Mouse (Mus musculus) midbrain, embryonic 10.5 days (tissue): Measurements from ENCODE around the gene Tesc. TPM values are rescaled to one million over a fixed set of nuclear protein-coding genes. Genes with fewer than 3 reads are reported as not detected.

Experiments
- DNase-seq: peaks from one replicate; pipeline ENCODE4 v3.0.0-alpha.2; 2017; ENCODE audit warnings: low spot score
- H3K27ac ChIP-seq: fragments of 300-500 bp; sonication (generic); replicated peaks from 2 replicates; pipeline ENCODE4 v1.5.1; 2016; ENCODE audit warnings: mild to moderate bottlenecking
- H3K27me3 ChIP-seq: fragments of 300-500 bp; sonication (generic); 2 replicates; pipeline ENCODE4 v1.6.1; 2016; ENCODE audit warnings: low read depth, mild to moderate bottlenecking; ENCODE audit not compliant: poor library complexity, severe bottlenecking
- H3K36me3 ChIP-seq: fragments of 300-500 bp; sonication (generic); 2 replicates; pipeline ENCODE4 v1.6.1; 2016; ENCODE audit warnings: mild to moderate bottlenecking, moderate library complexity
- H3K4me1 ChIP-seq: fragments of 300-500 bp; sonication (generic); 2 replicates; pipeline ENCODE4 v1.6.1; 2016
- H3K4me3 ChIP-seq: fragments of 300-500 bp; sonication (generic); 2 replicates; pipeline ENCODE4 v1.5.1; 2016; ENCODE audit warnings: mild to moderate bottlenecking, moderate library complexity
- H3K9me3 ChIP-seq: fragments of 300-500 bp; sonication (generic); replicated peaks from 2 replicates; pipeline ENCODE4 v1.6.1; 2016; ENCODE audit warnings: mild to moderate bottlenecking
- WGBS: fragments of 180-500 bp; shearing (Covaris S2); methylation state at CpG from one replicate; pipeline ENCODE4 v1.1.7; 2016; 5-methylcytosine and 5-hydroxymethylcytosine counted together
- polyA plus RNA-seq: library from polyadenylated mRNA; unstranded; fragments of >200 nt; fragmentation: Nextera tagmentation; extraction: Ambion mirVana; gene quantifications from 2 replicates; pipeline ENCODE4 v1.2.1, GENCODE M21; 2016

The Tesc gene
- polyA plus RNA-seq, 1 experiment from 2014 or later = 0.90 TPM

DNA sequence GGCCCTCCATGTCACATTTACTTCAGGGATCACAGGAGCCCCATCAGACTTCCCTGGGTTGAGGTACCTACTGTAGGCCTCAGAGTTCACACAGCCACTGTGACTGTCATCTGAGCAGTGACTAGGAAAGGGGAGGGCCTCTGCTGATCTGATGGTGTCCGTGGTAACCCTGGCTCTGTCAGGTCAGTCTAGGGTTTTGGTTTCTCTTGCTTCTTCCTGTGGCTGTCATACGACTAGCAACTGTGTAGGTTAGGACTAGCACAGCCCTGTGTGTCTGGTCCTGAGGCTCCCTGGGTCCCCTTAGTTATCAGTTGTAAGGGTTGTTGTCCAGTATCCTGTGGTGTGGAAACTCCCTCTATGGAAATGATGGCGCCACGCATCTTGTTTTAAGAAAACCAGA, 23.2 kb downstream of the Tesc start:
- Histone ChIP-seq H3K27me3 (no peaks in the 10 kb centered on the region), H3K36me3 (no peaks in the 10 kb centered on the region), H3K4me1 (no peaks in the 10 kb centered on the region), H3K27ac (no peak overlapping the region), H3K4me3 (no peak overlapping the region), H3K9me3 (no peaks in the 10 kb centered on the region)
- DNase-seq = no peak
- 88% methylated on average over 4 of the region's 4 CpGs for WGBS

GRCm38 (mm10) chr5:118051981-118052662, 24.6 kb downstream of the Tesc start:
- H3K27me3 ChIP-seq = no peaks in the 10 kb centered on the region
- no peak overlapping the region for H3K27ac ChIP-seq
- no peak overlapping the region for H3K4me3 ChIP-seq
- H3K9me3 ChIP-seq = no peaks in the 10 kb centered on the region
- DNase-seq = no peak
- 90% methylated on average over 8 of the region's 8 CpGs for WGBS
- peaks cover 8% of the 10 kb centered on the region for H3K4me1 ChIP-seq
- H3K36me3 ChIP-seq = no peaks in the 10 kb centered on the region

DNA sequence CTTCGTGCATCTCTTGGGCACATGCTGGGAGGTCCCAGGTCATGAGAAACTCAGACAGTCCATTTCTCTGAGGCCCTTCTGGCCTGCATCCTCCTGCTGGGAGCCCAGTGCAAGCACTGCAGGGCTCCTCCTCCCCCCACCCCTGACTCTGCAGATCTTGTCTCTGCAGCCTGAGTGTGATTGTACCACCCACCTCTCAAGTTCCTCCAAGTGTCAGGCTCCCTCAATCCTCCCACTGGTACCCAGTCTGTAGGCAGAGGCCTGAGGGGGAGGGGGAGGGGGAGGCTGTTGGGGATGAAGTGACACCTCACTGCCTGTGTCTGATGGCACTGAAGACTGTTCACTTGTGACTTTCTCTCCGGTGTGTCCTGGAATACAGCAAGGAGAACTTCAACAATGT, 25.7 kb downstream of the Tesc start:
- H3K27ac ChIP-seq = no peak overlapping the region
- H3K9me3 ChIP-seq = no peaks in the 10 kb centered on the region
- no peak for DNase-seq
- H3K36me3 ChIP-seq = no peaks in the 10 kb centered on the region
- H3K27me3 ChIP-seq = no peaks in the 10 kb centered on the region
- H3K4me1 ChIP-seq = peaks cover 16% of the 10 kb centered on the region
- H3K4me3 ChIP-seq = no peak overlapping the region
- 91% methylated on average over 2 of the region's 2 CpGs for WGBS

- DNase-seq = no peak
- H3K36me3 ChIP-seq = 0 out of 2 replicates have a peak, but pooled peaks cover 4% of the 10 kb centered on the region
- H3K4me3 ChIP-seq = no peak overlapping the region
- peaks cover 25% of the 10 kb centered on the region for H3K4me1 ChIP-seq
- H3K27me3 ChIP-seq = no peaks in the 10 kb centered on the region
- WGBS = 72% methylated on average over 8 of the region's 8 CpGs
- H3K9me3 ChIP-seq = no peaks in the 10 kb centered on the region
- H3K27ac ChIP-seq = no peak overlapping the region
These were observed 30.1 kb downstream of the Tesc start for GRCm38 (mm10) chr5:118057508-118058111.

DNA sequence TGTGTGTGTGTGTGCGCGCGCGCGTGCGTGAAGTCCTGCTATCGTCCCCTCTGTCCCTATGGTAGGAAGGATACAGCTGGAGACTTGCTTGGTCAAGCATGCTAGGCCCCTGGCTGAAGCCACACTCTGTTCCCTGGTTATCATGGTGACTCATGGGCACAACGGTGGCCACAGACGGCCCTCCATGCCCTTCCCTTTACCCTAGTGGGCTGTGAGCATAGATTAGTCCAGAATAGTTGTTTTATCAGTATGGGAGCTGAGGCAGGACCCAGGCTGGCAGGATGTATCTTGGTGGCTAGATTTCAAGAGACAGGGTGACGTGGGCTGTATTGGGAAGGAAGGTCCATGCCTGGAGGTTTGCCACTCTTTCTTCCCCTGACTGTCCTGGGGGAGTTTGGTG, 31.3 kb downstream of the Tesc start:
- Histone ChIP-seq H3K27me3 (no peaks in the 10 kb centered on the region), H3K4me3 (no peak overlapping the region), H3K27ac (no peak overlapping the region), H3K4me1 (peaks cover 35% of the 10 kb centered on the region), H3K36me3 (0 out of 2 replicates have a peak, but pooled peaks cover 4% of the 10 kb centered on the region), H3K9me3 (no peaks in the 10 kb centered on the region)
- 91% methylated on average over 10 of the region's 10 CpGs for WGBS
- no peak for DNase-seq

- 89% methylated on average over 9 of the region's 9 CpGs for WGBS
- Histone ChIP-seq H3K36me3 (peaks cover 9% of the 10 kb centered on the region), H3K27me3 (no peaks in the 10 kb centered on the region), H3K4me3 (no peak overlapping the region), H3K4me1 (peaks cover 43% of the 10 kb centered on the region), H3K9me3 (no peaks in the 10 kb centered on the region), H3K27ac (0 out of 2 replicates have a peak overlapping the region, but pooled peaks have one; percentile 3)
- no peak for DNase-seq
These were observed 32.1 kb downstream of the Tesc start for GRCm38 (mm10) chr5:118059646-118060045.

DNA sequence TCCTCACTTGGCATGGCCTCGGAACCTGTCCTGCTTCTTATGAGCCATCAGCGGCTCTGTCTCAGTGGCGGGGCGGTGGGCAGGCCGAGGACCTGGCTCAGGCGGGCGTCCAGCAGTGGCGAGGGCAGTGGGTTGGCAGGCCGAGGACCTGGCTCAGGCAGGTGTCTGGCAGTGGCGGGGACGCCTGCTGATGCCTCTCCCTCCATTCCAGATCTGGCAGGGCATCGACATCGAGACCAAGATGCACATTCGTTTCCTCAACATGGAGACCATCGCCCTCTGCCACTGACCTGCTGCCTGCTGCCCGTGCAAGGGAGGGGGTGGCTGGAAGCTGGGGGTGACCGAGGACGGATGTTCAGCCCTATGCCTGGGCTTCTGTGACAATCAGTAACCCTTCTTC, 33.8 kb downstream of the Tesc start:
- Histone ChIP-seq H3K9me3 (no peaks in the 10 kb centered on the region), H3K27me3 (no peaks in the 10 kb centered on the region), H3K27ac (no peak overlapping the region), H3K4me1 (peaks cover 45% of the 10 kb centered on the region), H3K4me3 (no peak overlapping the region), H3K36me3 (peaks cover 26% of the 10 kb centered on the region)
- WGBS = 94% methylated on average over 18 of the region's 18 CpGs
- DNase-seq = no peak

DNA sequence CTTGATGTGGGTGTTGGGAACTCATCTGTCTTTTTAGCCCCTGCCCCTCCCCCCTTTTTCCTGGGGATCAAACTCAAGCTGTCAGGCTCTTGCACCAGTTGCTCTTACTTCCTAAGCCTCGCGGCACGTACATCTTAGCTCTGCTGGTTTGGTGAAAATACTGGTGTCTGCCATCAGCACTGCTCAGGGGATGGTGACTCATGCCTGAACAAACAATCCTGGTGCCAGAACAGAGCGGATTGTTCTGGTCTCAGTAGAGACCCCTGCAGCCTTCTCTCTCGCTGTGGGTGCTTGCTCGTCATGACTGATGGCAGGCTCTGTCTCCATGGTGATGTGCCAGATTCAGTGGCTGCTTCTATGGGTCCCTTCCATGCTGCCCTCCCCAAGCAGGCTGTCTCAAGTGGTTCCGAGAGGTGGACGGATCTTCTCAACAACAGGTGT, 35.7 kb downstream of the Tesc start:
- Histone ChIP-seq H3K4me3 (no peak overlapping the region), H3K27me3 (no peaks in the 10 kb centered on the region), H3K4me1 (peaks cover 40% of the 10 kb centered on the region), H3K36me3 (peaks cover 44% of the 10 kb centered on the region), H3K9me3 (no peaks in the 10 kb centered on the region), H3K27ac (peak overlapping the region; percentile 69)
- 76% methylated on average over 8 of the region's 8 CpGs for WGBS
- DNase-seq = no peak

DNA sequence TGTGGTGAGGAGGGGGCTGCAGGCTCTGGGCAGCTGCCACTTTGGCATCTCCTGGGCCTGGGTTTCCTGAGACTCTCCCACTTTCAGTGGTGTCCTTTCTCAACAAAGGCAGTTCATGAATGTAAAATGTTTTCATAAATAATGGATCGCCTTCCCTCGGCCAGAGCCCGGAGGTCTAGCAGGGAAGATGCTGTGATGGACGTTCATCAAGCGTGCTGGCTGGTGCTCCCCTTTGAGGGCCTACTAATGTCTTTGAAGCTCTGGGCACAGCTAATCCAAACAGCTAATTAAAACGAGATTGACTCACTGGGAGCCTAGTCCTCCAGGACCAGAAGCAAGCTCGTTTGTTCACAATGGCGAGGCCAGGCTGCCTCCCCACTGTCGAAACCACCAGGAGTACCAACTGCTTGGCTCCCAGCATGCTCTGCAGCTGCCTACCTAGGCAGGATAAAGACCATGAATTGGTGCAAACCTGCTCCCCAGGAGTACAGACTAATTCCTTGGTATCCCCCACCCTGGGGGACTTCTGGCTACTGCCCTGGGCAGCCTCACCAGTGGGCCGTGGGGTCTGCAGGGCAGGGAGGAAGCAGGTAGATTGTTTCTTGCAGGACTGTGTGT, 36.9 kb downstream of the Tesc start:
- Histone ChIP-seq H3K27ac (peak overlapping the region; percentile 69), H3K27me3 (no peaks in the 10 kb centered on the region), H3K9me3 (no peaks in the 10 kb centered on the region), H3K4me3 (no peak overlapping the region), H3K4me1 (peaks cover 40% of the 10 kb centered on the region), H3K36me3 (peaks cover 53% of the 10 kb centered on the region)
- DNase-seq = no peak
- 37% methylated on average over 10 of the region's 10 CpGs for WGBS

- Histone ChIP-seq H3K36me3 (peaks cover 62% of the 10 kb centered on the region), H3K4me1 (peaks cover 30% of the 10 kb centered on the region), H3K27ac (0 out of 2 replicates have a peak overlapping the region, but pooled peaks have one; percentile 6), H3K27me3 (no peaks in the 10 kb centered on the region), H3K4me3 (no peak overlapping the region), H3K9me3 (no peaks in the 10 kb centered on the region)
- DNase-seq = no peak
- 93% methylated on average over 19 of the region's 19 CpGs for WGBS
These were observed 38.1 kb downstream of the Tesc start for GRCm38 (mm10) chr5:118065516-118066255.

DNA sequence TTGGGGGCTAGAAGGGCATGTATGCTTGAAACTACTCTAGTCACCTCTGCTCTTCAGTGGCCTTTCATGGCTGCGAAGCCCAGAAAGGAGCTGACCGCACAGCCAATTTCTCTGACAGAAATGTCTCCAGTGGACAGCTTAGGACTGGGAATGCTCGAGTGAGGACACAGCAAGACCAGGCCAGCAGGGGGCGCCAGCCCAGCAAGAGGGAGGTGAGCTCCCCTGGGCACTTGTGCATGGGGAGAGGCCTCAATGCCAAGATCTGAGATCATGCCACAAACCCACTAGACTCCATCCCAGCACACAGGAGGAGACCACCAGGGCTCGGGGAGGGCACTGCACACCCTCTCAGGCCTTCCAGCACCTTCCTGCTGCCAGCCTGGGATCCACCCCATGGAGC, 39.3 kb downstream of the Tesc start:
- Histone ChIP-seq H3K4me3 (no peak overlapping the region), H3K36me3 (peaks cover 72% of the 10 kb centered on the region), H3K4me1 (peaks cover 30% of the 10 kb centered on the region), H3K27me3 (no peaks in the 10 kb centered on the region), H3K9me3 (no peaks in the 10 kb centered on the region), H3K27ac (0 out of 2 replicates have a peak overlapping the region, but pooled peaks have one; percentile 6)
- DNase-seq = peak; percentile 69
- WGBS = 63% methylated on average over 5 of the region's 5 CpGs

DNA sequence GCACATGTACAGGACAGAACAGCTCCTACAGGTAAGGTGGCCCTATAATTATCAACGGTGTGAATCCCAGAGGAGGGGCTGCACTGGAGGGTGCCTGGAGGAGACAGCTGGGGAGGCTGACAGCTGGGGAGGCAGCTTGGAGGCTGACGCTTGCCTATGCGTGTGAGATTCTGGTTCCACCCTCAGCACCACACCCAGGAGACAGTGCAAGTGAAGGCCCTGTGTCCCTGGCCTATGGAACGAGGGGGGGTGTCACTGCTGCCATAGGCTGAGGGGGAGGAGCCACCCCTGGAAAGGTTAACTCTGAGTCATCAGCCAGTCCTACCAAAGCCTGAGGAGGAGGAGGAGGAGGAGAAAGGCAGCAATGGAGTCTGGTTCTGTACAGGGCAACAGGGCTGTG, 40.0 kb downstream of the Tesc start:
- H3K4me1 ChIP-seq = peaks cover 30% of the 10 kb centered on the region
- H3K9me3 ChIP-seq = no peaks in the 10 kb centered on the region
- H3K4me3 ChIP-seq = no peak overlapping the region
- 80% methylated on average over 4 of the region's 4 CpGs for WGBS
- no peak overlapping the region for H3K27ac ChIP-seq
- H3K27me3 ChIP-seq = no peaks in the 10 kb centered on the region
- H3K36me3 ChIP-seq = peaks cover 76% of the 10 kb centered on the region
- DNase-seq = no peak
